Mouse (Mus musculus) heart, embryonic 10.5 days (tissue): ENCODE measurements around the gene Uri1. TPM values are rescaled to one million over a fixed set of nuclear protein-coding genes. Genes with fewer than 3 reads are reported as not detected.

Source experiments
- DNase-seq: peaks from one replicate; pipeline ENCODE4 v3.0.0-alpha.2; 2017; ENCODE audit warnings: low spot score
- H3K27ac ChIP-seq: fragments of 300-500 bp; sonication (generic); 2 replicates; pipeline ENCODE4 v1.5.1; 2016; ENCODE audit warnings: mild to moderate bottlenecking
- H3K27me3 ChIP-seq: fragments of 300-500 bp; sonication (generic); 2 replicates; pipeline ENCODE4 v1.6.1; 2016; ENCODE audit warnings: mild to moderate bottlenecking; ENCODE audit not compliant: poor library complexity, insufficient read depth, severe bottlenecking
- H3K36me3 ChIP-seq: fragments of 300-500 bp; sonication (generic); 2 replicates; pipeline ENCODE4 v1.6.1; 2016; ENCODE audit warnings: mild to moderate bottlenecking, moderate library complexity
- H3K4me1 ChIP-seq: fragments of 300-500 bp; sonication (generic); 2 replicates; pipeline ENCODE4 v1.6.1; 2016; ENCODE audit warnings: mild to moderate bottlenecking
- H3K4me3 ChIP-seq: fragments of 300-500 bp; sonication (generic); 2 replicates; pipeline ENCODE4 v1.5.1; 2016; ENCODE audit warnings: mild to moderate bottlenecking, moderate library complexity
- H3K9me3 ChIP-seq: fragments of 300-500 bp; sonication (generic); 2 replicates; pipeline ENCODE4 v1.6.1; 2016; ENCODE audit warnings: mild to moderate bottlenecking, moderate library complexity
- WGBS: fragments of 180-500 bp; shearing (Covaris S2); methylation state at CpG from one replicate; pipeline ENCODE4 v1.1.7; 2016; 5-methylcytosine and 5-hydroxymethylcytosine counted together
- polyA plus RNA-seq: library from polyadenylated mRNA; unstranded; fragments of >200 nt; fragmentation: Nextera tagmentation; extraction: Ambion mirVana; gene quantifications from 2 replicates; pipeline ENCODE4 v1.2.1, GENCODE M21; 2016

Uri1 gene
- polyA plus RNA-seq, 1 experiment from 2014 or later: 46.9 TPM

- Histone ChIP-seq H3K27me3 (no peaks in the 10 kb centered on the region), H3K36me3 (no peaks in the 10 kb centered on the region), H3K9me3 (no peaks in the 10 kb centered on the region), H3K4me3 (no peak overlapping the region), H3K4me1 (no peaks in the 10 kb centered on the region), H3K27ac (no peak overlapping the region)
- no peak for DNase-seq
- 53% methylated on average over 2 of the region's 2 CpGs for WGBS
These were observed 23.7 kb downstream of the Uri1 start for GRCm38 (mm10) chr7:37999691-38000090.

GRCm38 (mm10) chr7:37992861-37993260 is 30.5 kb downstream of the Uri1 start:
- Histone ChIP-seq H3K9me3 (no peaks in the 10 kb centered on the region), H3K4me1 (no peaks in the 10 kb centered on the region), H3K27me3 (no peaks in the 10 kb centered on the region), H3K4me3 (no peak overlapping the region), H3K36me3 (no peaks in the 10 kb centered on the region), H3K27ac (no peak overlapping the region)
- WGBS: 85% methylated on average over 2 of the region's 2 CpGs
- no peak for DNase-seq

GRCm38 (mm10) chr7:37984866-37985265 is 38.5 kb downstream of the Uri1 start:
- no peak overlapping the region for H3K27ac ChIP-seq
- DNase-seq: no peak
- no peaks in the 10 kb centered on the region for H3K4me1 ChIP-seq
- peaks cover 10% of the 10 kb centered on the region; the same call in 1 of the 2 replicates for H3K36me3 ChIP-seq
- no peak overlapping the region for H3K4me3 ChIP-seq
- H3K9me3 ChIP-seq: no peaks in the 10 kb centered on the region
- no peaks in the 10 kb centered on the region for H3K27me3 ChIP-seq
- WGBS: 56% methylated on average over 5 of the region's 5 CpGs

GRCm38 (mm10) chr7:37983471-37983870 is 39.9 kb downstream of the Uri1 start:
- Histone ChIP-seq H3K9me3 (no peaks in the 10 kb centered on the region), H3K4me1 (no peaks in the 10 kb centered on the region), H3K27me3 (no peaks in the 10 kb centered on the region), H3K27ac (no peak overlapping the region), H3K4me3 (no peak overlapping the region), H3K36me3 (peaks cover 18% of the 10 kb centered on the region; the same call in 1 of the 2 replicates)
- WGBS: 59% methylated on average over 6 of the region's 6 CpGs
- no peak for DNase-seq

- Histone ChIP-seq H3K4me3 (no peak overlapping the region), H3K27me3 (no peaks in the 10 kb centered on the region), H3K27ac (no peak overlapping the region), H3K9me3 (no peaks in the 10 kb centered on the region), H3K36me3 (peaks cover 28% of the 10 kb centered on the region; the same call in 1 of the 2 replicates), H3K4me1 (no peaks in the 10 kb centered on the region)
- no peak for DNase-seq
- 92% methylated on average over 3 of the region's 3 CpGs for WGBS
These were observed 43.6 kb downstream of the Uri1 start for GRCm38 (mm10) chr7:37979729-37980128.

GRCm38 (mm10) chr7:37978412-37978811 is 44.9 kb downstream of the Uri1 start:
- no peaks in the 10 kb centered on the region for H3K9me3 ChIP-seq
- DNase-seq: no peak
- peaks cover 30% of the 10 kb centered on the region; the same call in 1 of the 2 replicates for H3K36me3 ChIP-seq
- H3K4me1 ChIP-seq: no peaks in the 10 kb centered on the region
- 99% methylated on average over 4 of the region's 4 CpGs for WGBS
- no peaks in the 10 kb centered on the region for H3K27me3 ChIP-seq
- H3K27ac ChIP-seq: no peak overlapping the region
- H3K4me3 ChIP-seq: no peak overlapping the region

- 88% methylated on average over 2 of the region's 2 CpGs for WGBS
- peaks cover 2% of the 10 kb centered on the region; the same call in 1 of the 2 replicates for H3K4me1 ChIP-seq
- no peak for DNase-seq
- no peak overlapping the region for H3K4me3 ChIP-seq
- no peaks in the 10 kb centered on the region for H3K27me3 ChIP-seq
- H3K27ac ChIP-seq: no peak overlapping the region
- H3K9me3 ChIP-seq: no peaks in the 10 kb centered on the region
- H3K36me3 ChIP-seq: peaks cover 30% of the 10 kb centered on the region; the same call in 1 of the 2 replicates
These were observed 45.7 kb downstream of the Uri1 start for GRCm38 (mm10) chr7:37977676-37978075.

- H3K36me3 ChIP-seq: 0 out of 2 replicates have a peak, but pooled peaks cover 10% of the 10 kb centered on the region
- no peak for DNase-seq
- H3K4me1 ChIP-seq: peaks cover 15% of the 10 kb centered on the region
- H3K9me3 ChIP-seq: no peaks in the 10 kb centered on the region
- no peak overlapping the region for H3K27ac ChIP-seq
- WGBS: 70% methylated on average over 2 of the region's 2 CpGs
- no peak overlapping the region for H3K4me3 ChIP-seq
- H3K27me3 ChIP-seq: no peaks in the 10 kb centered on the region
These were observed 50.3 kb downstream of the Uri1 start for GRCm38 (mm10) chr7:37972999-37973555.

- WGBS: 76% methylated on average over 9 of the region's 9 CpGs
- Histone ChIP-seq H3K4me1 (peaks cover 15% of the 10 kb centered on the region), H3K27me3 (no peaks in the 10 kb centered on the region), H3K36me3 (0 out of 2 replicates have a peak, but pooled peaks cover 10% of the 10 kb centered on the region), H3K27ac (no peak overlapping the region), H3K9me3 (no peaks in the 10 kb centered on the region), H3K4me3 (no peak overlapping the region)
- DNase-seq: no peak
These were observed 50.8 kb downstream of the Uri1 start for GRCm38 (mm10) chr7:37972571-37972970.

GRCm38 (mm10) chr7:37962326-37962725 is 61.0 kb downstream of the Uri1 start:
- Histone ChIP-seq H3K27ac (no peak overlapping the region), H3K36me3 (peaks cover 59% of the 10 kb centered on the region), H3K4me3 (no peak overlapping the region), H3K9me3 (no peaks in the 10 kb centered on the region), H3K27me3 (no peaks in the 10 kb centered on the region), H3K4me1 (no peaks in the 10 kb centered on the region)
- DNase-seq: no peak
- WGBS: 93% methylated on average over 17 of the region's 17 CpGs

GRCm38 (mm10) chr7:37961247-37961646 is 62.1 kb downstream of the Uri1 start:
- H3K9me3 ChIP-seq: no peaks in the 10 kb centered on the region
- H3K36me3 ChIP-seq: peaks cover 68% of the 10 kb centered on the region
- 94% methylated on average over 11 of the region's 11 CpGs for WGBS
- H3K4me1 ChIP-seq: no peaks in the 10 kb centered on the region
- no peak overlapping the region for H3K27ac ChIP-seq
- no peaks in the 10 kb centered on the region for H3K27me3 ChIP-seq
- DNase-seq: no peak
- no peak overlapping the region for H3K4me3 ChIP-seq

- no peak for DNase-seq
- H3K4me1 ChIP-seq: no peaks in the 10 kb centered on the region
- no peaks in the 10 kb centered on the region for H3K27me3 ChIP-seq
- WGBS: 73% methylated on average over 9 of the region's 9 CpGs
- no peaks in the 10 kb centered on the region for H3K9me3 ChIP-seq
- H3K36me3 ChIP-seq: peaks cover 22% of the 10 kb centered on the region
- H3K27ac ChIP-seq: no peak overlapping the region
- no peak overlapping the region for H3K4me3 ChIP-seq
These were observed 71.5 kb downstream of the Uri1 start for GRCm38 (mm10) chr7:37951841-37952240.

GRCm38 (mm10) chr7:37936459-37936858 is 86.9 kb downstream of the Uri1 start:
- Histone ChIP-seq H3K27me3 (no peaks in the 10 kb centered on the region), H3K4me1 (peaks cover 18% of the 10 kb centered on the region), H3K4me3 (no peak overlapping the region), H3K9me3 (no peaks in the 10 kb centered on the region), H3K27ac (no peak overlapping the region), H3K36me3 (peaks cover 12% of the 10 kb centered on the region; the same call in 1 of the 2 replicates)
- 56% methylated on average over 8 of the region's 8 CpGs for WGBS
- no peak for DNase-seq

GRCm38 (mm10) chr7:37935786-37936185 is 87.6 kb downstream of the Uri1 start:
- H3K4me1 ChIP-seq: peaks cover 20% of the 10 kb centered on the region
- no peak overlapping the region for H3K4me3 ChIP-seq
- H3K36me3 ChIP-seq: peaks cover 11% of the 10 kb centered on the region; the same call in 1 of the 2 replicates
- WGBS: 56% methylated on average over 5 of the region's 5 CpGs
- DNase-seq: no peak
- H3K9me3 ChIP-seq: no peaks in the 10 kb centered on the region
- H3K27me3 ChIP-seq: 0 out of 2 replicates have a peak, but pooled peaks cover under 1% of the 10 kb centered on the region
- H3K27ac ChIP-seq: no peak overlapping the region
